Mouse (Mus musculus) spleen, adult 2 months (tissue): ENCODE results near the gene Gpr108.

Source experiments
- CTCF ChIP-seq: fragments of 200-500 bp; IDR thresholded peaks from 2 replicates; pipeline ENCODE4 v1.5.1; 2011; ENCODE audit warnings: mild to moderate bottlenecking, inconsistent platforms; ENCODE audit not compliant: insufficient read depth, insufficient read length, insufficient replicate concordance; ENCODE audit errors: extremely low read depth
- POLR2A ChIP-seq: fragments of 200-500 bp; IDR thresholded peaks from 2 replicates; pipeline ENCODE4 v1.6.1; 2011; ENCODE audit warnings: low read depth, low read length, inconsistent platforms

GRCm38 (mm10) chr17:57234254-57234928 is 13.9 kb downstream of the Gpr108 start:
- TF ChIP-seq CTCF (no peak), POLR2A (no peak)
